Mouse (Mus musculus) myocyte (in vitro differentiated cells): ENCODE measurements around the gene Ugt1a9.

Source experiments
- MAX ChIP-seq: IDR thresholded peaks from one replicate; pipeline ENCODE4 v1.6.1; 2011; ENCODE audit warnings: low read depth, mild to moderate bottlenecking, control low read depth
- POLR2A ChIP-seq: IDR thresholded peaks from one replicate; pipeline ENCODE4 v1.6.1; 2011; ENCODE audit warnings: low read depth, mild to moderate bottlenecking, control low read depth, moderate library complexity; ENCODE audit not compliant: insufficient read length
- TCF12 ChIP-seq: IDR thresholded peaks from one replicate; pipeline ENCODE4 v1.6.1; 2011; ENCODE audit warnings: mild to moderate bottlenecking, control low read depth; ENCODE audit not compliant: poor library complexity, insufficient read depth, severe bottlenecking
- USF1 ChIP-seq: IDR thresholded peaks from one replicate; pipeline ENCODE4 v1.6.1; 2011; ENCODE audit warnings: low read depth, mild to moderate bottlenecking, control low read depth, moderate library complexity

- no peak for TF ChIP-seq POLR2A
- TF ChIP-seq TCF12, result no peak
- no peak for TF ChIP-seq USF1
- TF ChIP-seq MAX, result no peak
These were observed 63.4 kb downstream of the Ugt1a9 start for GRCm38 (mm10) chr1:88133908-88134456.
